Mouse (Mus musculus): ENCODE data around the gene Borcs6.
"Not testable (repeated sequence)": the region's sequence is repeated elsewhere in the genome, so short reads cannot be mapped to it uniquely, and the experiment has no call there.

The Borcs6 gene

GRCm38 (mm10) chr11:69059357-69059974 is at the start of gene Borcs6:
Borcs6 (plus strand) TSS chr11:69059717.
- DNase-seq = peak; percentile 88

DNA sequence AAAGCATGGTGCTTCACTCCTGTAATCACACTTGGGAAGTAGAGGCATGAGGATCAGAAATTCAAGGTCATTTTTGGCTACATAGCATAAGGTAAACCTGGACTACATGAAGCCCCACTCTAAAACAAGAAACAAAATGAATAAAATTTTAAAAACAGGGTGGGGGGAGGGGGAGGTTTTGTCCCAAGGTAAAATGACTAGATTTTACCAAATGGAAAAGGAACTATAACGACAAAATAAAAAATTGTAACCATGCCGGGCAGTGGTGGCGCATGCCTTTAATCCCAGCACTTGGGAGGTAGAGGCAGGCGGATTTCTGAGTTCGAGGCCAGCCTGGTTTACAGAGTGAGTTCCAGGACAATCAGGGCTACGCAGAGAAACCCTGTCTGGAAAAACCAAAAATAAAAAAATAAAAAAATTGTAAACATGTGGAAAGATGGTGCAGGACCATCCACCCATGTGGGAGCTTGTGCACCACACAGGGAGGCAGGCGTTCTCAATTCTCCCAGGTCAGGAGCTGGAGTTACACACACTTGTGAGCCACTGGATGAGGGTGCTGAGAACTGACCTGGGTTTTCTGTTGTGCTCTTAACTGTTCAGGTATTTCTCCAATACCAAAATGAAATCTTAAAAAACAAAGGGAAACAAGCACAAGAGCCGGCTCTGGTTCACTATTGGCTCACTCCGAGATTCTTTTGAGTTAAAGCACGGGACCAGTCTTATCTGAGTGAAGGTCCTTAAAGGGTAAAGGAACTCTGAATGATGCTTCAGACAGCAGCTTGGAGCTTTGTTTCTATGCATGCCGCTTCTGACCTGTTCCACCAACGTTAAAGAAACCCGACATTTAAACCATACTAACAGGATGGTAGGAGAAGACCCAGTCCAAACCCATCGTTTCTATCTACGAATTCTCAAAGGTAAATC is 48.9 kb upstream of the Borcs6 start:
- no peak for DNase-seq

DNA sequence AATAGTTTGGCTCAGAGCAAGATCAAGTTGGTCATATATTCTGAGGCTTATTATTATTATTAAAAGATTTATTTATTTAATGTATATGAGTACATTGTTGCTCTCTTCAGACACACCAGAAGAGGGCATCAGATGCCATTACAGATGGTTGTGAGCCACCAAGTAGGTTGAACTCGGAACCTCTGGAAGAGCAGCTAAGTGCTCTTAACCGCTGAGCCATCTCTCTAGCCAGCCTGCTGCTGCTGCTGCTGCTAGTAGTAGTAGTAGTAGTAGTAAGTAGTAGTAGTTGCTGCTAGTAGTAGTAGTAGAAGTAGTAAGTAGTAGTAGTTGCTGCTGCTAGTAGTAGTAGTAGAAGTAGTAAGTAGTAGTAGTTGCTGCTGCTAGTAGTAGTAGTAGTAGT is 48.1 kb upstream of the Borcs6 start:
- DNase-seq = not testable (repeated sequence)

DNA sequence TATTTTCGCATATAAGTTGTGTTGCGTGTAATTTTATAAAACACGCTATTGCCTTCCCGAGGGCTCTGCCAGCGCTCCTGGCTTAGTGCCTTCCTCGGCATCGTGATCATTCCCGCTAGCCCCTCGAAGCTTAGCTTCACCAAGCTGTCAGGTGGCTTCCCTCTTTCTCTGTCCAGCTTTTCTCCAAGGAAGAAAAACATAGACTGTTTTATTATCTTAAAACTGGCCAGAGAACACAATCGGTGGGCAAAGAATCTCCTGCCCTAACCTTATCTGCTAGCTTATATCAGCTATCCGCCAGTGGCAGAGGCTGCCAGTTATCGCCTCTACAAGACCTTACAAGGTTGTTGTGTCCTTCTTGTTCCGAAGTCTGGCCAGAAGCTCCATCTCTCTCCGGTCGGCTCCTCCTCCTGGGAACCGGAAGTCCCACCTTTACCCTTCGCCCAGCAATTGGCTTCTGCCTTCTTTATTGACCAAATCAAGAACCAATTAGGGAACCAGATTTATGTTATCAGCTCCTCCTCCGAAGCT is 47.4 kb upstream of the Borcs6 start:
- peak; percentile 75 for DNase-seq

DNA sequence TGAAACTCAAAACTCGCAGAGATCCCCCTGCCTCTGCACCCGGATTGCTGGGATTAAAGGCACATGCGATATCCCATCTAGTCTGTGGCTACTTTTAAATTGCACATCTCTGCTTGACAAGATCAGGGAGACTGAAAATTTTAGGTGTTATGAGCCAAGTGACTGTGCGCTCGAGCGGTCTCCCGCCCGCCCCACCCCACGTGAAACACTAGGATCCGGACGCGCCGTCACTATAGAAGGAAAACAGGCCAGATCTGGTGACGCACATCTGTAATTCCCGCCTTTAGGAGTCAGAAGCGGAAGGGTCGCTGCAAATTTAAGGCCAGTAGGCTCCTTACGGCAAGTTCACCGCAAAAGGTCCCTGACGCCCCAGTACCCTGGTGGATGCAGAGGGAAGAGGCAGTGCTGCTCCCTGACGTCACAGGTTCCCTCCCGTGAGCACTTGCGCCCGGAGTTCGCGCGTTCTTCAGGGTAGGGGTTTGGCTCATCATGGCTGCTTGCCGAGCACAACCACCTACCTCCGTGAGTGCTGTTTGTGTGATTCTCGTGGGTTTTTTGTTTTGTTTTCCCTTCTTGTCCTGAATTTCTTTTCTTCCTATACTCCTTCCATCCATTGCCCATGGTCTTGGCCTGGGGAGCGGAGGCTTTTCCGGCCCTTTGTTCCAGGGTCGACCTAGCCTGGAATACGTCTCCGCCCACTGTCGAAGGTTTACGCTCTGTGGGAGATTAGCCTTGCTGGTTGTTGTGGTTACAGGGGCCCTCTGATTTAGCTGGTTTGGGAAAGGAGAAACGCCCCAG is 43.7 kb upstream of the Borcs6 start, which contains the start of gene Ctc1:
Ctc1 (plus strand) TSS at position 268 of the 798 bp plus-strand sequence.
- DNase-seq = peak; percentile 87

GRCm38 (mm10) chr11:69016755-69017154 is 42.8 kb upstream of the Borcs6 start:
- DNase-seq = no peak

DNA sequence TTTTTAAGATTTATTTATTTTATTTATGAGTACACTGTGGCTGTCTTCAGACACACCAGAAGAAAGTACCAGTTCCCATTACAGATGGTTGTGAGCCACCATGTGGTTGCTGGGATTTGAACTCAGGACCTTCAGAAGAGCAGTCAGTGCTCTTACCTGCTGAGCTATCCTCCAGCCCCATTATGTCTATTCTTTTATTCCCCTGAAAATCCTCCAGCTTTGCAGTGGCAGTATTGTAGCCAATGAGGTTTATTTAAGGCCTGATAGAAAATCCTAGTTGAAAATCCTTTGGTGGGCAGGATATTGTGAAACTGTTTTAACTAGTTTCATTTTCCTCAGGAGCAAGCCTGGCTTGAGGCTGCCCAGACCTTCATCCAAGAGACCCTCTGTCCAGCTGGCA is 38.8 kb upstream of the Borcs6 start:
- no peak for DNase-seq

DNA sequence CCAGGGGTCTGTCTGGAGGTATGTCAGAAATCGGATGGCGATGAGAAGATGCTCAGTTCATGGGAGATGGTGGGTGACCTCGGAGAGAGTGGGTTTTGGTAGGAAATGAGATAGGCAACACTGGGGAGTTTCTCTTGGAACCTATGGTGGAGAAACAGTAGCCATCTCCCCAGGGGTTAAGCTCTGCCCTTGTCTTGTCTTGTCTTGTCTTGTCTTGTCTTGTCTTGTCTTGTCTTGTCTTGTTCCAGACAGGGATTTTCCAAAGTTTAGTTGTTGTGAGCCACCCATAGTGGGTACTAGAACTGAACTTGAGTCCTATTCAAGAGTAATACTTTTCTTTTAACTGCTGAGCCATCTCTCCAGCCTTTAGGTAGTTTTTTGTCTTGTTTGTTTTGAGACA is 33.0 kb upstream of the Borcs6 start:
- no peak for DNase-seq

DNA sequence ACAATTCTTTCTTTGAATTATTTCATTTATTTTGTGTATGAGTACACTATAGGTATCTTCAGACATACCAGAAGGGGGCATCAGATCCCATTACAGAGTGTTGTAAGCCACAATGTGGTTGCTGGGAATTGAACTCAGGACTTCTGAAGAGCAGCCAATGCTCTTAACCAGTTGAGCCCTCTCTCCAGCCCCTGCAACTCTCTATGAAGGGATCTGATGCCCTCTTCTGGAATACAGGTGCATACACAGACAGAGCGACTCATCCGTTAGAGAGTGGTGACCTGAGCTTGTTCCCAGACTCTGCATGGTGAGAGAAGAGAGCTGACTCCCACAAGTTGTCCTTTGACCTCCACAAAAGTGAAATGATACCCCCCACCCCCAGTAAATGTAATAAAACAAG is 30.7 kb upstream of the Borcs6 start:
- no peak for DNase-seq

- no peak for DNase-seq
Observed at GRCm38 (mm10) chr11:69033552-69033951, 26.0 kb upstream of the Borcs6 start.

DNA sequence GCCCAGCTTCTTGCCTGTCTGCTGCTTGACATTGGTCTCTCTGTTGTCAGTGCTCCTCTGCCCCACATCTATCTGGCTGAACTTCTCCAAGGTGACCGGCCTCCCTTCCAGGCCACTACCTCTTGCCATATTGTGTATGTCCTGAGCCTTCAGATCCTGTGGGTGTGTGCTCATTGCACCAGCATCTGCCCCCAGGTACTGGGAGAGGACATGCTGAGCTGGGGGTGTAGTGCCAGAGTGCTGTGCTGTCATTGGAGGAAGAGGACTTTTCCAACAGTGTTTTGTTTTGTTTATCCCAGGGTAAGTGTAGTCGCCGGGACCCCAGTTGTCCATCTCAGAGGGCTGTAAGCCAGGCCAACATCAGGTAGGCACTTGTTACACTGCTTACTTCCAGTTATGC is 24.9 kb upstream of the Borcs6 start:
- DNase-seq = no peak

GRCm38 (mm10) chr11:69035411-69035810 is 24.1 kb upstream of the Borcs6 start:
- DNase-seq = no peak

- peak; percentile 73 for DNase-seq
Observed at GRCm38 (mm10) chr11:69035849-69036248, 23.7 kb upstream of the Borcs6 start.

- DNase-seq = peak; percentile 84
Observed at GRCm38 (mm10) chr11:69036486-69037230, 22.9 kb upstream of the Borcs6 start.

- DNase-seq = peak; percentile 76
Observed at GRCm38 (mm10) chr11:69037231-69038061, 22.1 kb upstream of the Borcs6 start.

GRCm38 (mm10) chr11:69038173-69038572 is 21.3 kb upstream of the Borcs6 start:
- no peak for DNase-seq

- DNase-seq = peak; percentile 88
Observed at GRCm38 (mm10) chr11:69045531-69046394, 13.8 kb upstream of the Borcs6 start, which contains the start of gene Aurkb. Aurkb (plus strand) TSS chr11:69045647.

DNA sequence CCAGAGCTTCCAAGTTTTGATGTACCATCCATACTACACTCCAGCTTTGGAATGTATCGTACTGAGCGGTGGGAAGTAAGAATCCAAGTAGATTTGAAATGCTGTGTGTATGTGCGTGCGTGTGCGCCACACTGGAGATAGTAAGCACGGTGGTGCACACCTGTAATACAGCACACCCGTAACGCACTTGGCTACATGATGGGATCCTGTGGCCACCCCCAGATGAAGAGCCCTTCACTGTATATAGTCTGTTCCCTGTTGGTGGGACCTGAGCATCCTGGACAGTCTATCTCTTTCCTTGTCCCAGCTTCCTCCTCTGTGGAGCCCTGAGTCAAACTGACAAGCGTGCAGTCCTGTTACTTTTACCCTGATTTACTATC is 13.1 kb upstream of the Borcs6 start:
- no peak for DNase-seq

- DNase-seq = no peak
Observed at GRCm38 (mm10) chr11:69047592-69047991, 11.9 kb upstream of the Borcs6 start.

GRCm38 (mm10) chr11:69048151-69048550 is 11.4 kb upstream of the Borcs6 start:
- DNase-seq = no peak

All from right cerebral cortex, postnatal 4 days (tissue).